Mouse (Mus musculus): ENCODE results near the gene Mcu.

GRCm38 (mm10) chr10:59439508-59439931, 177.0 kb downstream of the Mcu start:
- TF ChIP-seq CTCF (conservative IDR thresholded peaks at IDR 0.05; ENCODE audit: low read length): no peak
- TF ChIP-seq POU5F1 (IDR thresholded peaks at IDR 0.05; ENCODE audit: borderline replicate concordance, low read length): no peak

All from E14TG2a.4 (cell line).